Mouse (Mus musculus) forebrain, embryonic 13.5 days (tissue): ENCODE measurements around the gene Ncapd2. TPM values are rescaled to one million over a fixed set of nuclear protein-coding genes. Genes with fewer than 3 reads are reported as not detected.

Experiments
- ATAC-seq: fragments of 200-750 bp; cut with Nextera tagmentation; 2 replicates; pipeline ENCODE4 v1.8.0; 2017
- H3K27ac ChIP-seq: fragments of 300-500 bp; sonication (generic); 2 replicates; pipeline ENCODE4 v1.5.1; 2015; ENCODE audit warnings: inconsistent platforms, mild to moderate bottlenecking, moderate library complexity
- H3K27me3 ChIP-seq: fragments of 300-500 bp; sonication (generic); 2 replicates; pipeline ENCODE4 v1.6.1; 2015; ENCODE audit warnings: mild to moderate bottlenecking, inconsistent platforms
- H3K36me3 ChIP-seq: fragments of 300-500 bp; sonication (generic); 2 replicates; pipeline ENCODE4 v1.6.1; 2015; ENCODE audit warnings: mild to moderate bottlenecking, inconsistent platforms; ENCODE audit not compliant: poor library complexity, severe bottlenecking
- H3K4me1 ChIP-seq: fragments of 300-500 bp; sonication (generic); 2 replicates; pipeline ENCODE4 v1.6.1; 2015; ENCODE audit warnings: inconsistent platforms
- H3K4me2 ChIP-seq: fragments of 300-500 bp; sonication (generic); 2 replicates; pipeline ENCODE4 v1.6.1; 2015; ENCODE audit warnings: inconsistent platforms, mild to moderate bottlenecking, moderate library complexity
- H3K4me3 ChIP-seq: fragments of 300-500 bp; sonication (generic); 2 replicates; pipeline ENCODE4 v1.5.1; 2015; ENCODE audit warnings: mild to moderate bottlenecking, inconsistent platforms
- H3K9ac ChIP-seq: fragments of 300-500 bp; sonication (generic); 2 replicates; pipeline ENCODE4 v1.6.1; 2015; ENCODE audit warnings: mild to moderate bottlenecking, inconsistent platforms
- H3K9me3 ChIP-seq: fragments of 300-500 bp; sonication (generic); replicated peaks from 2 replicates; pipeline ENCODE4 v1.6.1; 2016; ENCODE audit warnings: inconsistent platforms
- WGBS: fragments of 180-500 bp; shearing (Covaris S2); methylation state at CpG from one replicate; pipeline ENCODE4 v1.1.7; 2015; 5-methylcytosine and 5-hydroxymethylcytosine counted together
- polyA plus RNA-seq: library from polyadenylated mRNA; unstranded; fragments of >200 nt; fragmentation: Nextera tagmentation; extraction: Ambion mirVana; gene quantifications from 2 replicates; pipeline ENCODE4 v1.2.1, GENCODE M21; 2015

Ncapd2 gene
- polyA plus RNA-seq, 1 experiment from 2014 or later = 146 TPM

DNA sequence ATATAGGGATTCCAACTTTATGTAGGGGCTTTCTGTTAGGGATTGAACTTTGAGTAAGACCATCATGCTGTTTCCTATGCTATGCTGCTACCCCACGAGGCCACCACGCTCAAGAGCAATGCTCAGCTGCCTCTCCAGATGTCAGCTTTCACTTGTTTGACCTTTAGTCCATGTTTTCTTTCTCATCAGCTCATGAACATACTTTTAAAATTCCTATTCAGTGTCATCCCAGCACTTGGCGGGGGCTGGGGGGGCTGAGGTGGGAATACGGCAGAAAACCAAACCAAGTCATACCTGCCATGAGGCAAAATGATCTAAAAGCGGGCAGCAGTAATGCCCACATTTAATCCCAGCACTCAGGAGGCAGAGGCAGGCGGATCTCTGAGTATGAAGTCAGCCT, 21.6 kb upstream of the Ncapd2 start:
- Histone ChIP-seq H3K9me3 (no peaks in the 10 kb centered on the region), H3K4me1 (peaks cover 9% of the 10 kb centered on the region; the same call in 1 of the 2 replicates), H3K9ac (no peak overlapping the region), H3K27ac (no peak overlapping the region), H3K27me3 (peaks cover 23% of the 10 kb centered on the region), H3K36me3 (no peaks in the 10 kb centered on the region), H3K4me3 (no peak overlapping the region), H3K4me2 (no peak overlapping the region)
- no peak for ATAC-seq
- WGBS = 77% methylated on average over 6 of the region's 6 CpGs

GRCm38 (mm10) chr6:125212621-125213020, 21.1 kb upstream of the Ncapd2 start:
- Histone ChIP-seq H3K4me1 (peaks cover 9% of the 10 kb centered on the region; the same call in 1 of the 2 replicates), H3K9me3 (no peaks in the 10 kb centered on the region), H3K9ac (no peak overlapping the region), H3K27me3 (peaks cover 23% of the 10 kb centered on the region), H3K36me3 (no peaks in the 10 kb centered on the region), H3K27ac (no peak overlapping the region), H3K4me3 (no peak overlapping the region), H3K4me2 (no peak overlapping the region)
- ATAC-seq = no peak
- 58% methylated on average over 2 of the region's 2 CpGs for WGBS

DNA sequence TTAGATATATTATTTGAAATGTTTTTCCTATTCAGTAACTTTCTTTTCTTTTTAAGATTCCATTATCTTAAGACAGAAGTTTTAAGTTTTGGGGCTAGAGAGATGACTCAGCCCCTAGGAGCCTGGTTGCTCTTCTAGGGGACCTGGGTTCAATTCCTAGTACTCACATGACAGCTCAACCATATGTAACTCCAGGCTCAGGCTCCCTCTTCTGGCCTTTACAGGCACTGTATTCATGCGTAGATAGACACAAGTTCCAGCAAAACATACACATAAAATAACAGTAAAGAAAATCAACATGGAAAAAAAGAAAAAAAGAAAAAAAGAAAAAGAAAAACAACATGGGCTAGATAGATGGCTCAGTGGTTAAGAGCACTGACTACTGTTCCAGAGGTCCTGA, 18.9 kb upstream of the Ncapd2 start:
- no peak for ATAC-seq
- Histone ChIP-seq H3K9ac (no peak overlapping the region), H3K9me3 (no peaks in the 10 kb centered on the region), H3K27me3 (peaks cover 17% of the 10 kb centered on the region), H3K4me1 (no peaks in the 10 kb centered on the region), H3K36me3 (no peaks in the 10 kb centered on the region), H3K27ac (no peak overlapping the region), H3K4me2 (no peak overlapping the region), H3K4me3 (no peak overlapping the region)
- WGBS = 76% methylated on average over 1 of the region's 1 CpGs

- Histone ChIP-seq H3K36me3 (peaks cover 34% of the 10 kb centered on the region), H3K4me3 (no peak overlapping the region), H3K27ac (no peak overlapping the region), H3K4me1 (peaks cover 11% of the 10 kb centered on the region), H3K27me3 (no peaks in the 10 kb centered on the region), H3K9me3 (no peaks in the 10 kb centered on the region), H3K4me2 (no peak overlapping the region), H3K9ac (no peak overlapping the region)
- WGBS = 85% methylated on average over 5 of the region's 5 CpGs
- no peak for ATAC-seq
Observed at GRCm38 (mm10) chr6:125197166-125197565, 5.7 kb upstream of the Ncapd2 start.

- Histone ChIP-seq H3K9ac (no peak overlapping the region), H3K4me1 (peaks cover 11% of the 10 kb centered on the region), H3K4me2 (no peak overlapping the region), H3K4me3 (no peak overlapping the region), H3K27me3 (no peaks in the 10 kb centered on the region), H3K9me3 (no peaks in the 10 kb centered on the region), H3K36me3 (peaks cover 34% of the 10 kb centered on the region), H3K27ac (no peak overlapping the region)
- WGBS = 48% methylated on average over 3 of the region's 3 CpGs
- ATAC-seq = no peak
Observed at GRCm38 (mm10) chr6:125196301-125196700, 4.8 kb upstream of the Ncapd2 start.

DNA sequence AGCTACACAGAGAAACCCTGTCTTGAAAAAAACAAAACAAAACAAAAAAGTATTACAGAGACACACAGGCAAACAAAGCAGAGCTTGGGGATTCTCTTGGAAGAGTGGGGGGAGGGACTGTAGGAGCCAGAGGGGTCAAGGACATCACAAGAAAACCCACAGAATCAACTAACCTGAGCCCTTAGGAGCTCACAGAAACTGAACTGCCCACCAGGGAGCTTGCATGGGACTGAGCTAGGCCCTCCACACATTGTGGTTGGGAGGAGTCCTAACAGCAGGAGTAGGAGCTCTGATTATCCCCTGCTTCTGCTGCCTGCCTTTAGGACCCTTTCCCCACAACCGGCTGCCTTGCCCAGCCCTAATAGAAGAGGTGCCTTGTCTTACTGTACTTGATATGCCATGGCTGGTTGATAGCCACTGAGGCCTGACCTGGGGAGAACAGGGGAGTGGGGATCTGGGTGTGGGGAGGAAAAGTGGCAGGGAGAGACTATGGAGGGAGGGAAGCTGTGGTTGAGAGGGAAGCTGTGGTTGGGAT, 4.1 kb upstream of the Ncapd2 start:
- WGBS = 29% methylated on average over 1 of the region's 1 CpGs
- H3K9ac ChIP-seq = no peak overlapping the region
- H3K36me3 ChIP-seq = peaks cover 34% of the 10 kb centered on the region
- H3K9me3 ChIP-seq = no peaks in the 10 kb centered on the region
- no peaks in the 10 kb centered on the region for H3K27me3 ChIP-seq
- no peak overlapping the region for H3K4me3 ChIP-seq
- ATAC-seq = no peak
- no peak overlapping the region for H3K27ac ChIP-seq
- H3K4me1 ChIP-seq = peaks cover 14% of the 10 kb centered on the region
- no peak overlapping the region for H3K4me2 ChIP-seq

- H3K9me3 ChIP-seq = no peaks in the 10 kb centered on the region
- no peak overlapping the region for H3K9ac ChIP-seq
- 90% methylated on average over 7 of the region's 7 CpGs for WGBS
- 0 out of 2 replicates have a peak overlapping the region, but pooled peaks have one; percentile 92 for H3K4me2 ChIP-seq
- H3K27me3 ChIP-seq = no peaks in the 10 kb centered on the region
- H3K4me1 ChIP-seq = peaks cover 27% of the 10 kb centered on the region
- H3K36me3 ChIP-seq = peaks cover 44% of the 10 kb centered on the region
- no peak overlapping the region for H3K4me3 ChIP-seq
- H3K27ac ChIP-seq = no peak overlapping the region
- ATAC-seq = no peak
Observed at GRCm38 (mm10) chr6:125193390-125193789, 1.9 kb upstream of the Ncapd2 start.

- Histone ChIP-seq H3K36me3 (peaks cover 49% of the 10 kb centered on the region), H3K27ac (peak overlapping the region; percentile 99), H3K4me3 (peak overlapping the region; percentile 71), H3K9me3 (no peaks in the 10 kb centered on the region), H3K9ac (peak overlapping the region; percentile 84), H3K4me2 (peak overlapping the region; percentile 92), H3K4me1 (peaks cover 28% of the 10 kb centered on the region), H3K27me3 (no peaks in the 10 kb centered on the region)
- no peak for ATAC-seq
- 54% methylated on average over 5 of the region's 5 CpGs for WGBS
Observed at GRCm38 (mm10) chr6:125192841-125193240, 1.3 kb upstream of the Ncapd2 start.

GRCm38 (mm10) chr6:125192016-125192714, 664 bp upstream of the Ncapd2 start:
- ATAC-seq = peak; percentile 94
- peaks cover 56% of the 10 kb centered on the region for H3K36me3 ChIP-seq
- H3K27me3 ChIP-seq = no peaks in the 10 kb centered on the region
- peak overlapping the region; percentile 99 for H3K27ac ChIP-seq
- peak overlapping the region; percentile 84 for H3K9ac ChIP-seq
- H3K4me3 ChIP-seq = peak overlapping the region; percentile 71
- H3K4me2 ChIP-seq = peak overlapping the region; percentile 92
- peaks cover 28% of the 10 kb centered on the region for H3K4me1 ChIP-seq
- WGBS = under 1% methylated on average over 34 of the region's 34 CpGs
- H3K9me3 ChIP-seq = no peaks in the 10 kb centered on the region

DNA sequence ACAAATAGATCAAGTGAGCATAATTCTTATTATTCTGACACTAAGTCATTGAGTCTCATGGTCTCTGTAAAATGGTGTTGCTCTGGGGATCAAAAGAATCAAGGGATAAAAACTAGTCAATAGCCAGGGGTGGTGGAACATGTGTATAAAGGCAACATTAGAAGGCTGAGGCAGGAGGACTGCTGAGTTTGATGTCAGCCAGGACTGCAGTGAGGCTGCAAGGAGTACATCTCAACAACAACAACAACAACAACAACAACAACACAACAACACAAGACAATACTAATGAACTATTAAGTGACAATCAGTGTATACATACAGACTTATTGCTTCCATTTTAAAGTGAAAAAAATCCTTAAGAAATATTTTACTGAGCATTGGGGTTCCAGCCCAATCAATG, 685 bp downstream of the Ncapd2 start:
- H3K27me3 ChIP-seq = no peaks in the 10 kb centered on the region
- H3K4me3 ChIP-seq = peak overlapping the region; percentile 71
- H3K4me1 ChIP-seq = peaks cover 28% of the 10 kb centered on the region
- peak overlapping the region; percentile 99; the same call in 1 of the 2 replicates for H3K27ac ChIP-seq
- peak overlapping the region; percentile 84 for H3K9ac ChIP-seq
- H3K4me2 ChIP-seq = peak overlapping the region; percentile 92
- peaks cover 60% of the 10 kb centered on the region for H3K36me3 ChIP-seq
- H3K9me3 ChIP-seq = no peaks in the 10 kb centered on the region
- no peak for ATAC-seq

GRCm38 (mm10) chr6:125186203-125186602, 5.3 kb downstream of the Ncapd2 start:
- Histone ChIP-seq H3K4me3 (no peak overlapping the region), H3K27me3 (no peaks in the 10 kb centered on the region), H3K4me1 (peaks cover 16% of the 10 kb centered on the region), H3K4me2 (no peak overlapping the region), H3K36me3 (peaks cover 81% of the 10 kb centered on the region), H3K9ac (no peak overlapping the region), H3K9me3 (no peaks in the 10 kb centered on the region), H3K27ac (no peak overlapping the region)
- no peak for ATAC-seq
- 97% methylated on average over 10 of the region's 10 CpGs for WGBS

DNA sequence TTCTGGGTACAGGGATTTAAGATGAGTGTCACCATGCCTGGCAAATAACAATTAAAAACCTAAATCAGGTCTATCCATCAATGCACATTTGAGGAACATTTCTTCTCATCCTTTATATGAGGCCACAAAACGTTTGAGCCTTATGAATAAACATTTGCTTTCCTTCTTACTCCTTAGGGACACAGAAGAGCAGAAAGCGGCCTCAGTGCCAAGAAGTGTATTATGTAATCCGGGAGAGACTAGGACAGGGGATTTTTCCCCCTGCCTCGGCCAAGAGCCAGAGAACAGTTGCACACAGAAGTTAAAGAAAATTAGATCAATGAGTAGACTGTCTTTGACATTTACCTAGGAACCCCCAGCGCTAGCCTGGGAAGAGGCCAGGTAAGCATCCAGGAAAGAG, 9.4 kb downstream of the Ncapd2 start:
- no peaks in the 10 kb centered on the region for H3K27me3 ChIP-seq
- peaks cover 99% of the 10 kb centered on the region for H3K36me3 ChIP-seq
- H3K4me2 ChIP-seq = no peak overlapping the region
- H3K4me3 ChIP-seq = no peak overlapping the region
- no peak for ATAC-seq
- no peak overlapping the region for H3K27ac ChIP-seq
- no peaks in the 10 kb centered on the region for H3K9me3 ChIP-seq
- H3K9ac ChIP-seq = no peak overlapping the region
- WGBS = 86% methylated on average over 5 of the region's 5 CpGs
- no peaks in the 10 kb centered on the region for H3K4me1 ChIP-seq

DNA sequence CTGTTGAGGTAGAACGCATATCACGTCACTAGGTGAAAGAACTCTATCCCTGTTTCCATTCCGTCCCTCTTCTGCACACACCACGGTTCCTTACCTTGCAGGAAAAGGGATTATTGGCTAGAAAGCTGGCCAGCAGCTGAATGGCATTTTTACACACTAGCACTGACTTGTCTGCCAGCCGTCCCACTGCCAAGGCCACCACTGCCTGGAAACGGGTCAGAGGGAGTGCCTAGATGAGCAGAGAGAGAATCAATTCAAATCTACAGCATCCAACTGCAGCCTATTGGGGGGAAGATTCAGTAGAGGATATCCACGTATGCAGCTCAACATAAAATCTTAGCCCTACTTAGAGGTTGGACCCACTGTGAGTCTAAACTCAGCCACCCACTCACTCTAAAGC, 11.9 kb downstream of the Ncapd2 start:
- no peak overlapping the region for H3K9ac ChIP-seq
- 92% methylated on average over 7 of the region's 7 CpGs for WGBS
- H3K4me3 ChIP-seq = no peak overlapping the region
- H3K4me1 ChIP-seq = no peaks in the 10 kb centered on the region
- H3K27ac ChIP-seq = no peak overlapping the region
- no peak overlapping the region for H3K4me2 ChIP-seq
- H3K27me3 ChIP-seq = no peaks in the 10 kb centered on the region
- ATAC-seq = no peak
- H3K36me3 ChIP-seq = peaks cover 99% of the 10 kb centered on the region
- H3K9me3 ChIP-seq = no peaks in the 10 kb centered on the region
